Mouse (Mus musculus): ENCODE results near the gene Adgrv1.

DNA sequence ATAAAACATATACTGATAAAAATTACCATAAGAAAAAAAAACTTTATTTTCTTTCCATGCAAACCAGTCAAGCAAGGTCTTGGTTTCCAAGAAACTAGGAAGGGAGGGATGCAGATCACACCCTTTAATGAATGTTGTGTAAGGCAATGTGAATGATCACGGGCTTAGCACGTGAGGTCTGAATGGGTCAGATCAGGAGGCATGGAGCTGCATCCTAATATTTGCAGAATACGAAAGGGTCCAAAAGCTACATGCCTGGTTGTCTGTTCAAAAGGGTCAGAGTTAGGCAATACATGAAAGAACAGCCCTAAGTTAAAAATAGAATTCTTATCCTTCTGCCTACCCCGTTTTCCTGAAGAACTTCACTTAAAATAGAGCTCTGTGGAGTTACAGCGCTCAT is 303.2 kb downstream of the Adgrv1 start:
- TF ChIP-seq CTCF (IDR thresholded peaks at IDR 0.05) (no peak), EP300 (IDR thresholded peaks at IDR 0.05) (no peak)
